Comparison of ENCODE assay signal across 23 mouse cellular contexts in the genomic region with DNA sequence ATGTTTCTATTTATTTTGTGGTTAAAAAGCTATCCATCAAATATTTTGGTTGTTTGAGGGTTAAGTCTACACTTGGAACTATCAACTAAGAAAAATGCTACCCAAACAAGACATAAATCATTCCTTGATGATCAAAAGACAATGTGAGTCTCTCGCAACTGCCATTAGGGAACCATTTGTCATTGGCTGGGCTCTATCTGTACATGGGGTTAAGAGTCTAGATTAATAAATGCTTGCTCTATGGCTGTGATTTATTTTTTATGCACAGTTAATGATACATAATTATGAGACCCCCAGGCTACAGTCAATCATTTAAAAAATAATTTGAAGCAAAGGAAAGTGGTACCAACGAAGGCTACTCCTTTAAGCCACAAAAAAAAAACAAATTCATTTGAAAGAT. TPM values are rescaled to one million over a fixed set of nuclear protein-coding genes. Genes with fewer than 3 reads are reported as not detected.
DNase-seq lines count a peak whose midpoint lies in the region; ATAC-seq and TF ChIP-seq lines count a peak whose summit lies in the region.
"Had no signal": no experiment of that assay in that cellular context is flagged by ENCODE, and none has a peak within 500 bp of the region (broad histone marks: within the 10 kb centered on the region; RNA-seq: fewer than 3 reads in every experiment).

No protein-coding gene starts in this region.

- no peak overlapping the region for H3K27ac ChIP-seq in forebrain, embryonic 14.5 days (ENCODE audit: low read depth, low read length)
- no peak overlapping the region for H3K27ac ChIP-seq in forebrain, postnatal 0 days (ENCODE audit: low read depth, low read length)
- H3K27ac ChIP-seq in heart, embryonic 14.5 days (replicated peaks in 1 of 2; ENCODE audit: control insufficient read depth in 1 of 2, insufficient read depth in 1 of 2, low read depth in 2 of 2, low read length in 2 of 2) = peak overlapping the region; percentile 66 to 68; a peak in 3 of 4 replicates
- 0 out of 2 replicates have a peak overlapping the region, but pooled peaks have one; percentile 24 for H3K27ac ChIP-seq in layer of hippocampus, adult 2 months
- H3K27ac ChIP-seq: hindbrain, embryonic 14.5 days; liver, embryonic 14.5 days; macrophage; stomach, embryonic 15.5 days had no signal

- TF ChIP-seq POLR2A in brain, embryonic 14.5 days (IDR thresholded peaks at IDR 0.05; ENCODE audit: borderline replicate concordance, extremely low read depth, insufficient read depth, insufficient read length, poor library complexity, severe bottlenecking) = no peak

- ATAC-seq in forebrain, embryonic 14.5 days = no peak
- no peak for ATAC-seq in forebrain, postnatal 0 days
- no peak for ATAC-seq in heart, embryonic 14.5 days (ENCODE audit: insufficient number of reproducible peaks, insufficient read depth, low FRiP score, low read depth)
- ATAC-seq: intestine, postnatal 0 days had no signal

- peak; percentile 2 for DNase-seq in forebrain, embryonic 14.5 days (ENCODE audit: low spot score)
- DNase-seq in forebrain, postnatal 0 days = no peak
- no peak for DNase-seq in heart, postnatal 4 days
- DNase-seq in layer of hippocampus, adult 2 months (ENCODE audit: low spot score in 2 of 2) = no peak
- DNase-seq in layer of hippocampus, adult 9-10 months (ENCODE audit: low spot score) = no peak
- DNase-seq in brain, embryonic 14.5 days (ENCODE audit: low read depth) = peak; percentile 37
- DNase-seq: adrenal gland, postnatal 10 days; cerebellum, adult 11 months; cerebellum, adult 9-10 months; cerebellum, postnatal 36 days; gastrocnemius, postnatal 25 days; kidney, adult 9 months; kidney, postnatal 10 days; liver; lung, adult 2 months; right cerebral cortex, postnatal 25 days had no signal

- H3K36me3 ChIP-seq in forebrain, embryonic 14.5 days (ENCODE audit: control insufficient read depth, insufficient read depth, low read length) = no peaks in the 10 kb centered on the region
- H3K36me3 ChIP-seq in forebrain, postnatal 0 days (ENCODE audit: insufficient read depth) = no peaks in the 10 kb centered on the region
- H3K36me3 ChIP-seq in heart, embryonic 14.5 days (ENCODE audit: control insufficient read depth, insufficient read depth, low read length) = no peaks in the 10 kb centered on the region
- H3K36me3 ChIP-seq: stomach, embryonic 15.5 days had no signal

- WGBS in forebrain, embryonic 14.5 days = 30% methylated on average over 2 of the region's 2 CpGs
- WGBS in forebrain, postnatal 0 days = 33% methylated on average over 2 of the region's 2 CpGs
- 59% methylated on average over 2 of the region's 2 CpGs for WGBS in heart, embryonic 14.5 days

- no peaks in the 10 kb centered on the region for H3K9me3 ChIP-seq in forebrain, embryonic 14.5 days (replicated peaks; ENCODE audit: control insufficient read depth, low read length)
- no peaks in the 10 kb centered on the region for H3K9me3 ChIP-seq in forebrain, postnatal 0 days (ENCODE audit: low read length)
- H3K9me3 ChIP-seq in heart, embryonic 14.5 days (ENCODE audit: control insufficient read depth, low read length) = no peaks in the 10 kb centered on the region
- H3K9me3 ChIP-seq: stomach, embryonic 15.5 days had no signal

- no peak for TF ChIP-seq CTCF in forebrain, postnatal 0 days (IDR thresholded peaks at IDR 0.05; ENCODE audit: low read depth)
- TF ChIP-seq CTCF in layer of hippocampus, adult 2 months (conservative IDR thresholded peaks at IDR 0.05) = no peak
- TF ChIP-seq CTCF in brain, embryonic 14.5 days (IDR thresholded peaks at IDR 0.05; ENCODE audit: borderline replicate concordance, extremely low read depth, insufficient read depth, insufficient read length) = no peak

- no peak overlapping the region for H3K9ac ChIP-seq in forebrain, embryonic 14.5 days (ENCODE audit: low read length)
- no peak overlapping the region for H3K9ac ChIP-seq in forebrain, postnatal 0 days
- no peak overlapping the region for H3K9ac ChIP-seq in heart, embryonic 14.5 days (ENCODE audit: low read length)
- H3K9ac ChIP-seq: hindbrain, embryonic 14.5 days; liver, embryonic 14.5 days; stomach, embryonic 15.5 days had no signal

- H3K4me1 ChIP-seq in forebrain, embryonic 14.5 days (ENCODE audit: control insufficient read depth, insufficient read depth, low read length) = peaks cover 13% of the 10 kb centered on the region
- no peaks in the 10 kb centered on the region for H3K4me1 ChIP-seq in forebrain, postnatal 0 days (ENCODE audit: insufficient read depth)
- peaks cover 7 to 21% of the 10 kb centered on the region in 2 experiments for H3K4me1 ChIP-seq in heart, embryonic 14.5 days (ENCODE audit: control insufficient read depth in 2 of 2, insufficient read depth in 2 of 2, low read length in 2 of 2)
- H3K4me1 ChIP-seq: stomach, embryonic 15.5 days had no signal

- no peaks in the 10 kb centered on the region for H3K27me3 ChIP-seq in forebrain, embryonic 14.5 days (replicated peaks; ENCODE audit: control insufficient read depth, insufficient read depth, low read length)
- no peaks in the 10 kb centered on the region for H3K27me3 ChIP-seq in forebrain, postnatal 0 days (ENCODE audit: insufficient read depth, low read length)
- H3K27me3 ChIP-seq in heart, embryonic 14.5 days (ENCODE audit: control insufficient read depth, insufficient read depth, low read length) = no peaks in the 10 kb centered on the region
- H3K27me3 ChIP-seq: Patski; stomach, embryonic 15.5 days had no signal

- no peak overlapping the region for H3K4me2 ChIP-seq in forebrain, embryonic 14.5 days (ENCODE audit: low read length)
- no peak overlapping the region for H3K4me2 ChIP-seq in forebrain, postnatal 0 days (ENCODE audit: low read depth)
- no peak overlapping the region for H3K4me2 ChIP-seq in heart, embryonic 14.5 days (ENCODE audit: low read length)
- H3K4me2 ChIP-seq: hindbrain, embryonic 14.5 days; stomach, embryonic 15.5 days had no signal

- H3K4me3 ChIP-seq in forebrain, embryonic 14.5 days (ENCODE audit: low read depth, low read length) = no peak overlapping the region
- H3K4me3 ChIP-seq in forebrain, postnatal 0 days (ENCODE audit: low read depth, low read length) = no peak overlapping the region
- H3K4me3 ChIP-seq in heart, embryonic 14.5 days (ENCODE audit: control insufficient read depth in 1 of 2, insufficient read depth in 1 of 2, low read depth in 1 of 2, low read length in 2 of 2) = no peak overlapping the region
- no peak overlapping the region for H3K4me3 ChIP-seq in layer of hippocampus, adult 2 months
- H3K4me3 ChIP-seq: stomach, embryonic 15.5 days had no signal

RNA-seq across cellular contexts. Expression of a gene that starts 23.7 kb away (rescaled TPM):
- 21.2 and 24.5 TPM in 2 replicates for polyA plus RNA-seq in forebrain, embryonic 14.5 days (2014; fragmentation: Nextera tagmentation; extraction: Ambion mirVana)
- 31.2 and 38.7 TPM in 2 replicates for total RNA-seq in forebrain, postnatal 0 days (2014; rRNA removed)
- polyA plus RNA-seq in forebrain, postnatal 0 days (2015; fragmentation: Nextera tagmentation; extraction: Ambion mirVana) = 25.9 and 31.7 TPM in 2 replicates
- 74.7 and 79.5 TPM in 2 replicates for polyA plus RNA-seq in heart, embryonic 14.5 days (2014; fragmentation: Nextera tagmentation; extraction: Ambion mirVana)
- total RNA-seq in heart, postnatal 4 days (2021) = 100 to 1,000 TPM; 103 to 111 TPM
- 100 to 1,000 TPM in 1 of 2 experiments, 10 to 100 TPM in 1; 92.8 to 108 TPM for total RNA-seq in layer of hippocampus, adult 2 months (2021)
- 27.6 and 29.8 TPM in 2 replicates for polyA plus RNA-seq in brain, embryonic 14.5 days (2012; rRNA removed)

Comparison
In these comparisons a context has a peak if more than half of its experiments do, and no peak if none do; other contexts are left out.
1. DNase-seq: peak in forebrain, embryonic 14.5 days (single experiment) and brain, embryonic 14.5 days (single experiment); none in forebrain, postnatal 0 days (single experiment), heart, postnatal 4 days (single experiment), layer of hippocampus, adult 2 months (0 of 2) and layer of hippocampus, adult 9-10 months (single experiment).
2. H3K27ac ChIP-seq: peak in heart, embryonic 14.5 days (2 of 2) and layer of hippocampus, adult 2 months (single experiment); none in forebrain, embryonic 14.5 days (single experiment) and forebrain, postnatal 0 days (single experiment).